Mouse (Mus musculus): ENCODE data around the gene Sptbn4.

- no peak for TF ChIP-seq POLR2A (IDR thresholded peaks at IDR 0.05; ENCODE audit: borderline replicate concordance, insufficient read depth, low read length)
- no peak for TF ChIP-seq CTCF (IDR thresholded peaks at IDR 0.05; ENCODE audit: borderline replicate concordance, insufficient read depth, low read depth, low read length)
Measured at GRCm38 (mm10) chr7:27322291-27322690, 125.2 kb downstream of the Sptbn4 start.
